Mouse (Mus musculus) lung, postnatal 0 days (tissue): ENCODE measurements around the gene Cavin4.

Experiments
- CTCF ChIP-seq: IDR thresholded peaks from 2 replicates; pipeline ENCODE4 v1.5.1; 2016; ENCODE audit warnings: antibody characterized with exemption, mild to moderate bottlenecking
- EP300 ChIP-seq: IDR thresholded peaks from 2 replicates; pipeline ENCODE4 v1.6.1; 2016; ENCODE audit warnings: antibody characterized with exemption, mild to moderate bottlenecking, control low read depth

GRCm38 (mm10) chr4:48634058-48634457 is 29.3 kb upstream of the Cavin4 start:
- TF ChIP-seq CTCF = peak; percentile 61
- no peak for TF ChIP-seq EP300
